Mouse (Mus musculus): ENCODE results near the gene Snupn. TPM values are rescaled to one million over a fixed set of nuclear protein-coding genes. Genes with fewer than 3 reads are reported as not detected.

Gene Snupn
- polyA plus RNA-seq, 1 experiment: 7.7 TPM

DNA sequence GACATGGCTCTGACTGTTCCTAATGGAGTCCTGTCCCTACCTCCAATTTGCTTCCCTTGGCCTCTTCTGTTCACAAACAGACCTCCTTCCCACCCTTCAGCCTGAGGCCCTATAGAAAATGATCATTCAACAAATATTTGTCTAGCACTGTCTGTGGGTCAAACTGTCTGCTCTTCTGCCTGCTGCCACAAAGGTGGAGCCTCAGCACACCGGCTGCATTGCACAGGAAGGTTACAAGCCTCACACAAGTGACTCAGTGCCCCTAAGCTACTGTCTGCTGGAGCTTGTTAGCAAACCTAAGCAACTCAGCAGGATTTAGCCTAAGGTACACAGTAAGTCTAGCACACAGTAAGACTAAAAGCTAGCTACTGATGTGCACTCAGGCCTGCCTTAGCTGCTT is 39.7 kb upstream of the Snupn start:
- TF ChIP-seq FOSL1 (IDR thresholded peaks at IDR 0.05; ENCODE audit: insufficient read depth, low read length, poor library complexity, severe bottlenecking) (no peak), USF1 (IDR thresholded peaks at IDR 0.05; ENCODE audit: low read depth) (no peak), MAX (IDR thresholded peaks at IDR 0.05) (no peak), CTCF (IDR thresholded peaks at IDR 0.05; ENCODE audit: control insufficient read depth, insufficient read depth, insufficient read length) (no peak), CEBPB (IDR thresholded peaks at IDR 0.05; ENCODE audit: low read depth) (no peak), MYOG (IDR thresholded peaks at IDR 0.05; ENCODE audit: control insufficient read depth, extremely low read depth, insufficient read length) (no peak), MYOD1 (IDR thresholded peaks at IDR 0.05; ENCODE audit: control insufficient read depth, insufficient read length, low read depth) (no peak)
- H3K79me2 ChIP-seq (ENCODE audit: control insufficient read depth, insufficient read depth): no peaks in the 10 kb centered on the region
- no peaks in the 10 kb centered on the region for H3K79me3 ChIP-seq (ENCODE audit: low read depth)
- H3K27me3 ChIP-seq (ENCODE audit: control insufficient read depth, insufficient read depth, insufficient read length): no peaks in the 10 kb centered on the region
- H3ac ChIP-seq (ENCODE audit: control insufficient read depth, insufficient read length, low read depth): no peak overlapping the region
- no peak overlapping the region for H3K4me3 ChIP-seq (ENCODE audit: insufficient read depth, poor library complexity, severe bottlenecking)
- no peaks in the 10 kb centered on the region for H3K36me3 ChIP-seq (ENCODE audit: control insufficient read depth, insufficient read depth)

DNA sequence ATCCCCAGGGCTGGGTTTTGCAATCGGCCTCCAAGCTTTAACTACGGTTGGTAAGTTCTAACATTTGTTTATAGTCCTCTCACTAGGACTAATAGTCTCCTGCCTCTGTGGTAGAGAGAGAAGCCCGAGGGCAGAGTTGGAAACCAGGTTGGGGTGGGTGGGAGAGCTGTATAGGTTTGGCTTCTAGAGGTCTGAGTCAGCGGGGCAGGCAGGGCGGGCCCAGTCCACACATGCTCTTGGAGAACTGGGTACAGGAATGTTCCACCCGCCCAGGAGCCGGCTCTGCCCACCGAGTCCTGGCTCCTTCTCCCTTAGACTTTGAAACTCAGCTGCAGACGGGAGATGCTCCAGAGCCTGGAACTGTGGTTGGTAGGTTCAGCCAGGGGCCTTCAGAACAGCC is 36.7 kb upstream of the Snupn start:
- Histone ChIP-seq H3K36me3 (ENCODE audit: control insufficient read depth, insufficient read depth) (peaks cover 9% of the 10 kb centered on the region), H3K79me3 (ENCODE audit: low read depth) (no peaks in the 10 kb centered on the region), H3ac (ENCODE audit: control insufficient read depth, insufficient read length, low read depth) (no peak overlapping the region), H3K79me2 (ENCODE audit: control insufficient read depth, insufficient read depth) (no peaks in the 10 kb centered on the region), H3K4me3 (ENCODE audit: insufficient read depth, poor library complexity, severe bottlenecking) (no peak overlapping the region), H3K27me3 (ENCODE audit: control insufficient read depth, insufficient read depth, insufficient read length) (no peaks in the 10 kb centered on the region)
- no peak for TF ChIP-seq FOSL1 (IDR thresholded peaks at IDR 0.05; ENCODE audit: insufficient read depth, low read length, poor library complexity, severe bottlenecking)
- TF ChIP-seq USF1 (IDR thresholded peaks at IDR 0.05; ENCODE audit: low read depth): no peak
- TF ChIP-seq CTCF (IDR thresholded peaks at IDR 0.05; ENCODE audit: control insufficient read depth, insufficient read depth, insufficient read length): no peak
- no peak for TF ChIP-seq CEBPB (IDR thresholded peaks at IDR 0.05; ENCODE audit: low read depth)
- TF ChIP-seq MYOD1 (IDR thresholded peaks at IDR 0.05; ENCODE audit: control insufficient read depth, insufficient read length, low read depth): no peak
- no peak for TF ChIP-seq MYOG (IDR thresholded peaks at IDR 0.05; ENCODE audit: control insufficient read depth, extremely low read depth, insufficient read length)

DNA sequence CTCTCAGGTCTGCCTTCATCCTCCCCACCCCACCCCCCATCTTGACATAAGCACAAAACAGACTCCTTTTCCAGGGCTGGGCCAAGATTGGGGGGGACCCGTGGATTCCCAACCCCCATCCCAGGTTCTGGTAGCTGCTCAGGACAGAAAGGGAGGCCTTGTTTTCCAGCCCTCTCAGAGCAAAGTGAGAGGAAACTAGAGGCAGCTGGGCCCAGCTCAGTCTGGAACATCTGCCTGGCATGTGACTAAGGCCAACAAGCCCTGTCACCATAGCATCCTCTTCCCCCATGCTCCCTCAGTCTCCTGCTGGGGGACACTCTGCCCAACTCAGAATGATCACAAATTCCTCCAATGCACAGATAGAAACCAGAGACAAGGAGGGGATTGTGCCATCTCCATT is 35.6 kb upstream of the Snupn start:
- no peak overlapping the region for H3ac ChIP-seq (ENCODE audit: control insufficient read depth, insufficient read length, low read depth)
- TF ChIP-seq FOSL1 (IDR thresholded peaks at IDR 0.05; ENCODE audit: insufficient read depth, low read length, poor library complexity, severe bottlenecking) (no peak), CEBPB (IDR thresholded peaks at IDR 0.05; ENCODE audit: low read depth) (no peak)
- H3K79me2 ChIP-seq (ENCODE audit: control insufficient read depth, insufficient read depth): no peaks in the 10 kb centered on the region
- H3K27me3 ChIP-seq (ENCODE audit: control insufficient read depth, insufficient read depth, insufficient read length): no peaks in the 10 kb centered on the region
- H3K79me3 ChIP-seq (ENCODE audit: low read depth): no peaks in the 10 kb centered on the region
- H3K4me3 ChIP-seq (ENCODE audit: insufficient read depth, poor library complexity, severe bottlenecking): no peak overlapping the region
- peaks cover 9% of the 10 kb centered on the region for H3K36me3 ChIP-seq (ENCODE audit: control insufficient read depth, insufficient read depth)

DNA sequence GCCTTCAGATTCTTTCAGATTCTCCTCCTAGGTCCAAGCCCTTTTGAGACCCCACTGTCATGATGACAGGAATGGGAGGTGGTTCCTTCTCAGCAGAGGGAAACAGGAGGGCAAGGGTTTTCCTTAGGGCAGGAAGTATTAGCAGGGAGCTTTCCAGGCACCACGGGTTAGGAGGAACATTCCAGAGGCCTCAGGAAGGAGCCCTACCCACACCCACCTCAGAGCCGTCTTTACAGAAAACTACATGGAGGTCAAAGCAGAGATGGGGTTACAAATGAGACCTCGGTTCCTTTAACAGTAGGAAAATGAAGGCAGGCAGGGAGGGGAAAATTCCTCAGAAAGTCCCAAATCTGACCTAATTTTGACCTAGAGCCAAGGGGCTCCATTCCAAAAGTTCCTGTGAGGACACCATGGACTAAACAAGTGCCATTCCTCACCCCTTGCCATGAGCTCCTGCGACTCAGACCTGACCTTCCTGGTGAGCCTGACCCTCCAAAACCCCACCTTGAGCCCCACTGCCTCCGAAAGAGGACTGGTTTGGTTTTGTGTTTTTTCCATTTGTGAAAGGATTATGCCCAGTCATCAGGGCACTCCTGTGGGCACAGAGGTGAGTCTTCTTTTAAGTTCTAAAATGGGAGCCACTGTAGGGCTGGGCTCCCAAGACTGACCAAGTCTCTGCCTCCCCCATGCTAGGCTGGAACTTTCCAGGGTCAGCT is 34.8 kb upstream of the Snupn start:
- Histone ChIP-seq H3K79me3 (ENCODE audit: low read depth) (no peaks in the 10 kb centered on the region), H3K27me3 (ENCODE audit: control insufficient read depth, insufficient read depth, insufficient read length) (no peaks in the 10 kb centered on the region), H3K4me3 (ENCODE audit: insufficient read depth, poor library complexity, severe bottlenecking) (no peak overlapping the region), H3K36me3 (ENCODE audit: control insufficient read depth, insufficient read depth) (peaks cover 14% of the 10 kb centered on the region), H3K79me2 (ENCODE audit: control insufficient read depth, insufficient read depth) (no peaks in the 10 kb centered on the region), H3ac (ENCODE audit: control insufficient read depth, insufficient read length, low read depth) (no peak overlapping the region)
- TF ChIP-seq CEBPB (IDR thresholded peaks at IDR 0.05; ENCODE audit: low read depth) (no peak), USF1 (IDR thresholded peaks at IDR 0.05; ENCODE audit: low read depth) (no peak), MYOG (IDR thresholded peaks at IDR 0.05; ENCODE audit: control insufficient read depth, extremely low read depth, insufficient read length) (no peak), FOSL1 (IDR thresholded peaks at IDR 0.05; ENCODE audit: insufficient read depth, low read length, poor library complexity, severe bottlenecking) (no peak), MYOD1 (IDR thresholded peaks at IDR 0.05; ENCODE audit: control insufficient read depth, insufficient read length, low read depth) (no peak), CTCF (IDR thresholded peaks at IDR 0.05; ENCODE audit: control insufficient read depth, insufficient read depth, insufficient read length) (no peak), MAX (IDR thresholded peaks at IDR 0.05) (no peak)

DNA sequence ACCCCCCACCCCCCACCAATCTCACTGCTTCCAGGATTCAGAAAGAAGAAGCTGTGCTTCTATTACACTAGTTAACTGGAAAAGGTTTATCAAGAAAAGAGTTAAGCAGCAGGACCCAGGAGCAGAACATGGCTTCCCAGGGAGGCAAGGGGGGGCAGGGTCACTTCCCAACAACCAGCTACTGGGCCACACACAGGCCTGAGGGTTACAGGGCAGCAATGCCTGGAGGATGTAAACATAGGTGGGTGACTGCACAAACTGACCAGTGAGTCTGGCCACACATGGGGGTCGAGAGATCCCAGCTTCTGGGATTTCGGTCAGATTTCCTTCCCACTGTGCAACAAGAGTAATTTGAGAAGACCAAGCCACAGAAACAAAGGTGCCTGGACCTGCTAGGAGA is 33.5 kb upstream of the Snupn start:
- TF ChIP-seq MYOD1 (IDR thresholded peaks at IDR 0.05; ENCODE audit: control insufficient read depth, insufficient read length, low read depth): no peak
- TF ChIP-seq MYOG (IDR thresholded peaks at IDR 0.05; ENCODE audit: control insufficient read depth, extremely low read depth, insufficient read length): no peak
- TF ChIP-seq CTCF (IDR thresholded peaks at IDR 0.05; ENCODE audit: control insufficient read depth, insufficient read depth, insufficient read length): no peak
- no peak for TF ChIP-seq USF1 (IDR thresholded peaks at IDR 0.05; ENCODE audit: low read depth)
- TF ChIP-seq MAX (IDR thresholded peaks at IDR 0.05): no peak
- TF ChIP-seq CEBPB (IDR thresholded peaks at IDR 0.05; ENCODE audit: low read depth): no peak
- no peak for TF ChIP-seq FOSL1 (IDR thresholded peaks at IDR 0.05; ENCODE audit: insufficient read depth, low read length, poor library complexity, severe bottlenecking)
- Histone ChIP-seq H3K27me3 (ENCODE audit: control insufficient read depth, insufficient read depth, insufficient read length) (no peaks in the 10 kb centered on the region), H3K4me3 (ENCODE audit: insufficient read depth, poor library complexity, severe bottlenecking) (no peak overlapping the region), H3K79me3 (ENCODE audit: low read depth) (no peaks in the 10 kb centered on the region), H3K36me3 (ENCODE audit: control insufficient read depth, insufficient read depth) (peaks cover 25% of the 10 kb centered on the region), H3ac (ENCODE audit: control insufficient read depth, insufficient read length, low read depth) (no peak overlapping the region), H3K79me2 (ENCODE audit: control insufficient read depth, insufficient read depth) (no peaks in the 10 kb centered on the region)

DNA sequence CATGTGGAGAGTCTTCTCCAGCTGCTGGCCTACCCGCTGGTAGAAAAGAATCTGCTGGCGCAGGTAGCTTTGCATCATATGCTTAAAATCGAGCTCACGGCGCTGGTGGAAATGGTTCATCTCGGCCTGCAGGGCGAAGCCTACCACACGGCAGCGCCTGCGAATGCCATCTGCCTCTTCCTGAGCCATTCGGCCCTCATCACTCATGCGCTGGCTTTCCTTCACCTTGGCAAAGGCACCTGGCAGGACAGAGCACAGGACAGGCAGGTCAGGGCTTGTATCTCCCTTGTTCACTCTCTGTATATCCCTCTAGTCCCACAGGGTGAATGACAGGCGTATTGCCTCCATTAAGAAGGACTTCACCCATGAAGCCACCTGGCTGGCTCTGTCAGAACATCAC is 32.2 kb upstream of the Snupn start:
- H3K79me2 ChIP-seq (ENCODE audit: control insufficient read depth, insufficient read depth): peaks cover 10% of the 10 kb centered on the region
- H3ac ChIP-seq (ENCODE audit: control insufficient read depth, insufficient read length, low read depth): no peak overlapping the region
- peaks cover 3% of the 10 kb centered on the region for H3K79me3 ChIP-seq (ENCODE audit: low read depth)
- no peaks in the 10 kb centered on the region for H3K27me3 ChIP-seq (ENCODE audit: control insufficient read depth, insufficient read depth, insufficient read length)
- no peak overlapping the region for H3K4me3 ChIP-seq (ENCODE audit: insufficient read depth, poor library complexity, severe bottlenecking)
- peaks cover 31% of the 10 kb centered on the region for H3K36me3 ChIP-seq (ENCODE audit: control insufficient read depth, insufficient read depth)
- TF ChIP-seq FOSL1 (IDR thresholded peaks at IDR 0.05; ENCODE audit: insufficient read depth, low read length, poor library complexity, severe bottlenecking): no peak
- no peak for TF ChIP-seq MYOG (IDR thresholded peaks at IDR 0.05; ENCODE audit: control insufficient read depth, extremely low read depth, insufficient read length)
- TF ChIP-seq USF1 (IDR thresholded peaks at IDR 0.05; ENCODE audit: low read depth): no peak
- no peak for TF ChIP-seq MAX (IDR thresholded peaks at IDR 0.05)
- no peak for TF ChIP-seq CTCF (IDR thresholded peaks at IDR 0.05; ENCODE audit: control insufficient read depth, insufficient read depth, insufficient read length)
- TF ChIP-seq MYOD1 (IDR thresholded peaks at IDR 0.05; ENCODE audit: control insufficient read depth, insufficient read length, low read depth): no peak
- TF ChIP-seq CEBPB (IDR thresholded peaks at IDR 0.05; ENCODE audit: low read depth): no peak
